Mouse (Mus musculus) hindbrain, embryonic 13.5 days (tissue): ENCODE data around the gene Sft2d2. TPM values are rescaled to one million over a fixed set of nuclear protein-coding genes. Genes with fewer than 3 reads are reported as not detected.

Experiments
- ATAC-seq: fragments of 200-750 bp; cut with Nextera tagmentation; 2 replicates; pipeline ENCODE4 v1.8.0; 2017; ENCODE audit warnings: moderate TSS enrichment; ENCODE audit not compliant: low FRiP score
- H3K27ac ChIP-seq: fragments of 300-500 bp; sonication (generic); 2 replicates; pipeline ENCODE4 v1.5.1; 2015; ENCODE audit warnings: inconsistent platforms, mild to moderate bottlenecking, moderate library complexity
- H3K27me3 ChIP-seq: fragments of 300-500 bp; sonication (generic); 2 replicates; pipeline ENCODE4 v1.6.1; 2015; ENCODE audit warnings: mild to moderate bottlenecking, inconsistent platforms
- H3K36me3 ChIP-seq: fragments of 300-500 bp; sonication (generic); 2 replicates; pipeline ENCODE4 v1.6.1; 2015; ENCODE audit warnings: mild to moderate bottlenecking, inconsistent platforms
- H3K4me1 ChIP-seq: fragments of 300-500 bp; sonication (generic); replicated peaks from 2 replicates; pipeline ENCODE4 v1.6.1; 2015; ENCODE audit warnings: inconsistent platforms
- H3K4me2 ChIP-seq: fragments of 300-500 bp; sonication (generic); 2 replicates; pipeline ENCODE4 v1.6.1; 2015; ENCODE audit warnings: inconsistent platforms, mild to moderate bottlenecking, moderate library complexity
- H3K4me3 ChIP-seq: fragments of 300-500 bp; sonication (generic); 2 replicates; pipeline ENCODE4 v1.5.1; 2015; ENCODE audit warnings: mild to moderate bottlenecking, inconsistent platforms
- H3K9ac ChIP-seq: fragments of 300-500 bp; sonication (generic); 2 replicates; pipeline ENCODE4 v1.6.1; 2015; ENCODE audit warnings: mild to moderate bottlenecking, inconsistent platforms
- H3K9me3 ChIP-seq: fragments of 300-500 bp; sonication (generic); 2 replicates; pipeline ENCODE4 v1.6.1; 2016; ENCODE audit warnings: inconsistent platforms
- WGBS: fragments of 180-500 bp; shearing (Covaris S2); methylation state at CpG from one replicate; pipeline ENCODE4 v1.1.7; 2015; 5-methylcytosine and 5-hydroxymethylcytosine counted together
- polyA plus RNA-seq: library from polyadenylated mRNA; unstranded; fragments of >200 nt; fragmentation: Nextera tagmentation; extraction: Ambion mirVana; gene quantifications from 2 replicates; pipeline ENCODE4 v1.2.1, GENCODE M21; 2015

The Sft2d2 gene
- polyA plus RNA-seq, 1 experiment from 2014 or later = 5.8 TPM

DNA sequence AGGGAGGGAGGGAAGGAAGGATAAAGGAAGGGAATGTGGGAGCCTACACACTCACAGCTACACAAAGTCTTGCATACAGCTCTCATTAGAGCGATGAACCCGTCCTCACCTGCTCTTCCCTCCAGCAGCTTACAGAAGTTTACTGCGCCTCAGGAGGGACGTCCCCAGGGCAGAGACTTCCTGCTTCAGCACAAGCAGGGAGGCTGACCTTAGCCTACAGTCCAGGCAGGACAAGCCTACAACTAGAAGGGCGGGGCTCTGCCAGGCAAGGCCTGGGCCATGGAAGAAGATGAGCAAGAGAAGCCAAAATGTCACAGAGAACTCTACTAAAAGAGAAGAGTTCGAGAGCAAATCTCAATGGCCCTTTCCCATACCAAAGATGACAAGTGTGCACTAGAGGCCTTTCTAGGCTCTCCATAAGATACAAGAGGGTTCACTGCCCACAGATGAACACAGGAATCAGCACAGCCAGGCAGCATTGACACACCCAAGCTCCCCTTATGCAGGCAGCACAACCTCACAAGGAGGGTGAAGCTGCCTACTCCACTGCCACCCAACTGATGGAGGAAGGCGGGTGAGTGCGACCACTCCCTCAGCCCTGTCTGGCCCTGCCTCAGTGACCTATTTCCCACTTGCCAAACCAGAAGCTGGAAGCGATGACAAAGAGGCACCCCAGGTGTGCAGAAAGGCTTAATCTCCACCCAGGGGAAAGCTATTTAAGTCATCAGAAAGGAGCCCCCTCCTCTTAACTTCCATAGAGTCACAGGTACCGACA, 5.2 kb downstream of the Sft2d2 start:
- Histone ChIP-seq H3K4me2 (no peak overlapping the region), H3K27ac (no peak overlapping the region), H3K9me3 (no peaks in the 10 kb centered on the region), H3K36me3 (no peaks in the 10 kb centered on the region), H3K9ac (no peak overlapping the region), H3K4me3 (no peak overlapping the region), H3K27me3 (peaks cover 13% of the 10 kb centered on the region), H3K4me1 (peaks cover 23% of the 10 kb centered on the region)
- ATAC-seq = no peak
- WGBS = 80% methylated on average over 10 of the region's 10 CpGs

- H3K9me3 ChIP-seq = no peaks in the 10 kb centered on the region
- H3K4me1 ChIP-seq = peaks cover 17% of the 10 kb centered on the region
- no peak overlapping the region for H3K4me2 ChIP-seq
- no peaks in the 10 kb centered on the region for H3K27me3 ChIP-seq
- H3K4me3 ChIP-seq = no peak overlapping the region
- peak; percentile 40; the same call in 1 of the 2 replicates for ATAC-seq
- no peak overlapping the region for H3K27ac ChIP-seq
- no peak overlapping the region for H3K9ac ChIP-seq
- H3K36me3 ChIP-seq = no peaks in the 10 kb centered on the region
- 40% methylated on average over 5 of the region's 5 CpGs for WGBS
These were observed 6.9 kb downstream of the Sft2d2 start for GRCm38 (mm10) chr1:165187357-165187756.

- no peak for ATAC-seq
- Histone ChIP-seq H3K27me3 (no peaks in the 10 kb centered on the region), H3K36me3 (no peaks in the 10 kb centered on the region), H3K4me1 (peaks cover 17% of the 10 kb centered on the region), H3K9me3 (no peaks in the 10 kb centered on the region), H3K4me3 (no peak overlapping the region), H3K27ac (no peak overlapping the region), H3K4me2 (no peak overlapping the region), H3K9ac (no peak overlapping the region)
- WGBS = 77% methylated on average over 12 of the region's 12 CpGs
These were observed 7.7 kb downstream of the Sft2d2 start for GRCm38 (mm10) chr1:165186491-165186890.

DNA sequence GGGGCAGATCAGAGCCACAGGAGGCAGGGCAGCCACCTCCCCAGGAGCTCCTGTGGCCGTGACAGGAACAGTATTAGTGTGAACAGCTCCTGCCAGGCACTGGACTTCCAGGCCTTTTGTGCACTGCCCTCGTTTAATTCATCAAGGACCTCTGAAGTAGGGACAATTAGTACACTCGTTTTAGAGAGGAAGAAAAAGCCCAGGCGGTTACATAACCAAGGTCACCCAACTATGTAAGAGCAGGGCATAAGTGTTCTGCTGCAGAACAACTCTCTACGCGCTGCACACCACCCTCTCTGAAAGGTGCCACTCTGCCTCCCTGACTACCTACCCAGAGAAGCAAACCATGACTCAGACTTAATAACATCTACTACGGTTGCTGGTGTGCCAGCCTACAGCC, 9.1 kb downstream of the Sft2d2 start:
- H3K4me1 ChIP-seq = peaks cover 17% of the 10 kb centered on the region
- no peak overlapping the region for H3K4me3 ChIP-seq
- no peaks in the 10 kb centered on the region for H3K27me3 ChIP-seq
- H3K36me3 ChIP-seq = no peaks in the 10 kb centered on the region
- no peak overlapping the region for H3K4me2 ChIP-seq
- no peak overlapping the region for H3K9ac ChIP-seq
- WGBS = 66% methylated on average over 7 of the region's 7 CpGs
- H3K27ac ChIP-seq = no peak overlapping the region
- ATAC-seq = no peak
- no peaks in the 10 kb centered on the region for H3K9me3 ChIP-seq

DNA sequence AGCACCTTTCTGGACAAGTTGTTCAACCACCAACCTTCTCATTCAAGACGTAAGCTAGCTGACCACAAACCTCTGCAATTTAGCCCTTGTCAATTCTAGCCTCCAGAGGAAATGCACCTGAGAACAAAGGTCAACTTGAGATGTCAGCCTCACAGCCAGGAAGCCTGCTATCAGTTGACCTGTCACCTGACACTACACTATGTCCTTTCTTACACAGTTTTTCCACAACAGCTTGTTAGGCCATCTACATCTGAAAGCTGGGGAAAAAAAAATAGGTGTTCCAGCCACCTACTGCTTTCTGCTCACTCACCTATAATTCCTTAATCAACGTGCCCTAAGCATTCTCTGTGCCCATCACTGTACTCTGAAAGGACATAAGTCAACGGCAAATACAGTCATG, 10.1 kb downstream of the Sft2d2 start:
- no peak overlapping the region for H3K4me3 ChIP-seq
- no peak for ATAC-seq
- 91% methylated on average over 3 of the region's 3 CpGs for WGBS

GRCm38 (mm10) chr1:165183400-165183799, 10.8 kb downstream of the Sft2d2 start:
- no peaks in the 10 kb centered on the region for H3K9me3 ChIP-seq
- no peak for ATAC-seq
- no peaks in the 10 kb centered on the region for H3K27me3 ChIP-seq
- H3K4me2 ChIP-seq = no peak overlapping the region
- no peak overlapping the region for H3K4me3 ChIP-seq
- H3K36me3 ChIP-seq = no peaks in the 10 kb centered on the region
- no peak overlapping the region for H3K9ac ChIP-seq
- peaks cover 17% of the 10 kb centered on the region for H3K4me1 ChIP-seq
- no peak overlapping the region for H3K27ac ChIP-seq
- 84% methylated on average over 6 of the region's 6 CpGs for WGBS

More for the DNA sequence above, 10.1 kb downstream of the Sft2d2 start:
- no peak overlapping the region for H3K4me2 ChIP-seq
- no peak overlapping the region for H3K27ac ChIP-seq
- no peaks in the 10 kb centered on the region for H3K9me3 ChIP-seq
- H3K27me3 ChIP-seq = no peaks in the 10 kb centered on the region
- H3K9ac ChIP-seq = no peak overlapping the region
- H3K36me3 ChIP-seq = no peaks in the 10 kb centered on the region
- H3K4me1 ChIP-seq = peaks cover 17% of the 10 kb centered on the region

DNA sequence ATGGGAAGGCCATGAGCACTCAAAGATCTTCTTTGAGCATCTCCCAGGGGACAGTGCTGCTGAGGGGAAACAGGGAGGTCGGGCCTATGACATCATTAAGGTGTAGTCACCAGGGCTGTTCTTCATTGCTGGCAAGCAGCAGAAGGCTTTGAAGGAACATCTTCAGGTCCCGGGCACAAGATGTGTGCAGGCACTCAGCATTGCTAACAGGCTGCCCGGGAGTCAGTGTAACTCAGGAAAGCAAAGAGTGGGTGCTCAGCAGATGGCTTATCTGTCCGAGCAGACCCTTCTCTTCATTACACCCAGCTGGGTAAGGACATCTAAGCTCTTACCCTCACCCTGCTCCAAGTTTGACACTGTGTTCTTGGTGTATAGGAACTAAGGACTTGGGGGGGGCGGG, 14.9 kb downstream of the Sft2d2 start:
- no peaks in the 10 kb centered on the region for H3K4me1 ChIP-seq
- ATAC-seq = no peak
- 91% methylated on average over 5 of the region's 5 CpGs for WGBS
- no peak overlapping the region for H3K27ac ChIP-seq
- H3K9me3 ChIP-seq = no peaks in the 10 kb centered on the region
- H3K36me3 ChIP-seq = no peaks in the 10 kb centered on the region
- H3K4me3 ChIP-seq = no peak overlapping the region
- no peak overlapping the region for H3K4me2 ChIP-seq
- no peak overlapping the region for H3K9ac ChIP-seq
- H3K27me3 ChIP-seq = no peaks in the 10 kb centered on the region

- H3K27me3 ChIP-seq = no peaks in the 10 kb centered on the region
- no peaks in the 10 kb centered on the region for H3K36me3 ChIP-seq
- ATAC-seq = no peak
- H3K4me3 ChIP-seq = no peak overlapping the region
- no peaks in the 10 kb centered on the region for H3K9me3 ChIP-seq
- no peak overlapping the region for H3K27ac ChIP-seq
- no peak overlapping the region for H3K4me2 ChIP-seq
- WGBS = 82% methylated on average over 6 of the region's 6 CpGs
- H3K4me1 ChIP-seq = no peaks in the 10 kb centered on the region
- no peak overlapping the region for H3K9ac ChIP-seq
These were observed 16.2 kb downstream of the Sft2d2 start for GRCm38 (mm10) chr1:165178075-165178474.

GRCm38 (mm10) chr1:165174059-165174616, 20.1 kb downstream of the Sft2d2 start:
- Histone ChIP-seq H3K4me1 (no peaks in the 10 kb centered on the region), H3K36me3 (no peaks in the 10 kb centered on the region), H3K9ac (no peak overlapping the region), H3K27me3 (no peaks in the 10 kb centered on the region), H3K9me3 (no peaks in the 10 kb centered on the region), H3K4me2 (no peak overlapping the region), H3K27ac (no peak overlapping the region), H3K4me3 (no peak overlapping the region)
- 71% methylated on average over 9 of the region's 9 CpGs for WGBS
- ATAC-seq = no peak

GRCm38 (mm10) chr1:165171277-165171676, 23.0 kb downstream of the Sft2d2 start:
- Histone ChIP-seq H3K4me2 (no peak overlapping the region), H3K4me3 (no peak overlapping the region), H3K36me3 (no peaks in the 10 kb centered on the region), H3K27me3 (no peaks in the 10 kb centered on the region), H3K9me3 (no peaks in the 10 kb centered on the region), H3K4me1 (no peaks in the 10 kb centered on the region), H3K27ac (no peak overlapping the region), H3K9ac (no peak overlapping the region)
- 85% methylated on average over 8 of the region's 8 CpGs for WGBS
- no peak for ATAC-seq

DNA sequence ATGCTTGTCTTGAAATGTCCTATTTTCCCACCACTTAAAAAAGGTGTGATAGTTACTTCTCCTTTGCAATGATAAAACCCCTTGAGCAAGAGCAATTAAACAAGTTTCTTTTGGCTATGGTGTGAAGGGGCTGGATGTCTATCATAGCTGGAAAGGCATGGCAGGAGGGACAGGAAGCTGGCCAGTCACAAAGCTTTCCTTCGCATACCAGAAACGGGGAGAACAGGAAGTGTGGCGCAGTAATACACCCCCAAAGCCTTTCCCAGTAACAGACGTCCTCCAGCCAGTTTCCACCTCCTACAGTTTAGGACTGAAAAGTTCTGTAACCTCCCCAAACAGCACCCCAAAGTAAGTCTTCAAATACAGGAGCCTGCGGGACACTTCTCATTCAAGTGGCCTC, 24.1 kb downstream of the Sft2d2 start:
- no peaks in the 10 kb centered on the region for H3K27me3 ChIP-seq
- no peaks in the 10 kb centered on the region for H3K9me3 ChIP-seq
- no peak overlapping the region for H3K27ac ChIP-seq
- H3K4me1 ChIP-seq = no peaks in the 10 kb centered on the region
- 86% methylated on average over 5 of the region's 5 CpGs for WGBS
- H3K4me2 ChIP-seq = no peak overlapping the region
- no peak for ATAC-seq
- H3K9ac ChIP-seq = no peak overlapping the region
- H3K4me3 ChIP-seq = no peak overlapping the region
- no peaks in the 10 kb centered on the region for H3K36me3 ChIP-seq

DNA sequence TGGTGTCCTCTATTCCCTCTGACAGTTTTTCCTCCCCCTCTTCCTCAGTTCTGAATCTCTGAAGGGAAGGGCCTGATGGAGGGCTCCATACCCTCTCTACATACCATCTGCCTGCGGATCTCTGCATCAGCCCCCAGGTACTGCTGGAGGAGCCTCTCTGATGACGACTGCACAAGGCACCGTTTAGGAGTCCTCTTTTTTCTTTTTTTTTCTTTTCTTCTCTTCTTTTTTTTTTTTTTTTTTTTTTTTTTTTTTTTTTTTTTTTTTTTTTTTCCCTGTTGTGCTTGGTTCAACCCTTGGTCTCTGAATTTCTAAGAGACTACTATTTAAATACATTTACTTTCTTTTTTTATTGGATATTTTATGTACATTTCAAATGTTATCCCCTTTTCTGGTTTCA, 24.8 kb downstream of the Sft2d2 start:
- Histone ChIP-seq H3K27me3 (no peaks in the 10 kb centered on the region), H3K9me3 (no peaks in the 10 kb centered on the region), H3K27ac (no peak overlapping the region), H3K36me3 (no peaks in the 10 kb centered on the region), H3K4me2 (no peak overlapping the region), H3K4me3 (no peak overlapping the region), H3K4me1 (no peaks in the 10 kb centered on the region), H3K9ac (no peak overlapping the region)
- no peak for ATAC-seq
- 81% methylated on average over 3 of the region's 3 CpGs for WGBS

DNA sequence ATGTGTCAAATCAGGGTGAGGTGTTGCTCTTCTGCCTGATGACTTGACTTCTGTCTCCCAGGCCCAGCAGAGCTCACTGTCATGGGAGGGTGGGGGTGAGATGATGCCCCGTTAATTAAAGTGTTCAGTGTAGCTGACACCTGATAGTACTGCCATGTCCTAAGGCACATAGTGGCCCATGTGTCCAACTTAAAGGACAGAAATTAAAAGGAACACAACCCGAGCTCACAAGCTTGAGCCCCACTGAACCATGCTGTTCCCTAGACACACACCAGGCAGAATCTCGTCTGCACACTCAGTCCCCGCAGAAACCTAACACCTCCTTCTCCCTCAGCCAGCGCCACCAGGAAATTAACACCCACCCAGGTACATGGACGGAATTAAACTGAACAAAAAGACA, 29.3 kb downstream of the Sft2d2 start:
- Histone ChIP-seq H3K4me3 (no peak overlapping the region), H3K36me3 (no peaks in the 10 kb centered on the region), H3K4me2 (no peak overlapping the region), H3K9me3 (no peaks in the 10 kb centered on the region), H3K27ac (no peak overlapping the region), H3K4me1 (no peaks in the 10 kb centered on the region), H3K9ac (no peak overlapping the region), H3K27me3 (no peaks in the 10 kb centered on the region)
- whole genome bisulfite sequencing = 87% methylated on average over 6 of the region's 6 CpGs
- no peak for ATAC-seq
